Mouse (Mus musculus) olfactory bulb, adult 2 months (tissue): ENCODE measurements around the gene Osbpl11.

Experiments
- CTCF ChIP-seq: fragments of 200-500 bp; IDR thresholded peaks from 2 replicates; pipeline ENCODE4 v1.5.1; 2012; ENCODE audit warnings: low read depth, mild to moderate bottlenecking, low read length, moderate library complexity; ENCODE audit not compliant: insufficient read depth
- POLR2A ChIP-seq: fragments of 200-500 bp; IDR thresholded peaks from 2 replicates; pipeline ENCODE4 v1.6.1; 2012; ENCODE audit warnings: mild to moderate bottlenecking, low read depth, low read length, moderate library complexity; ENCODE audit not compliant: insufficient read depth

DNA sequence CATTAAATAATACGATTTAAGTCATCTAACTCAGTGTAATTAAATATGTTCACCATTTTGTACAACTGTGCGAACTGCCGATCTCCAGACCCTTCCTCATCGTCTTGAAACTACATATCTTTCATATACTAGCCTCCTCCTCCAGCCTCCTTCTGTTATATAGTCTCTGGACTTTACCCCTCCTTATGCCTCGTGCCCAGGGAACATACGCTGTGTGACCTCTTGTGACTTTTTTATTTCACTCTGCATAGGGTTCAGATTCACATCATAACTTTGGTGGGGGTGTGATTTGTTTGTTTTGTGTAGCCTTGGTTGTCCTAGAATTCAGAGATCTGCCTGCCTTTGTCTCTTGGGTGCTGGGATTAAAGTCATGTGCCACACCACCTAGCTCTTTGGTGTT, 11.7 kb downstream of the Osbpl11 start:
- TF ChIP-seq POLR2A (no peak), CTCF (no peak)
